Mouse (Mus musculus) myocyte (in vitro differentiated cells): ENCODE measurements at regions not wholly inside any gene's neighbourhood (a gene's known extent, or its start where the extent isn't known, plus 50 kb on each side); places are given as distances from the start of the nearest gene placed in this dataset.

Experiments used
- CEBPB ChIP-seq: IDR thresholded peaks from 2 replicates; pipeline ENCODE4 v1.6.1; 2011; ENCODE audit warnings: mild to moderate bottlenecking, moderate library complexity; ENCODE audit not compliant: poor library complexity, insufficient read depth, severe bottlenecking
- MAX ChIP-seq: IDR thresholded peaks from one replicate; pipeline ENCODE4 v1.6.1; 2011; ENCODE audit warnings: low read depth, mild to moderate bottlenecking, control low read depth
- POLR2A ChIP-seq: IDR thresholded peaks from one replicate; pipeline ENCODE4 v1.6.1; 2011; ENCODE audit warnings: low read depth, mild to moderate bottlenecking, control low read depth, moderate library complexity; ENCODE audit not compliant: insufficient read length
- POLR2AphosphoS2 ChIP-seq: IDR thresholded peaks from one replicate; pipeline ENCODE4 v1.6.1; 2011; ENCODE audit warnings: low read depth, control low read depth; ENCODE audit not compliant: insufficient read length
- TCF12 ChIP-seq: IDR thresholded peaks from one replicate; pipeline ENCODE4 v1.6.1; 2011; ENCODE audit warnings: mild to moderate bottlenecking, control low read depth; ENCODE audit not compliant: poor library complexity, insufficient read depth, severe bottlenecking

DNA sequence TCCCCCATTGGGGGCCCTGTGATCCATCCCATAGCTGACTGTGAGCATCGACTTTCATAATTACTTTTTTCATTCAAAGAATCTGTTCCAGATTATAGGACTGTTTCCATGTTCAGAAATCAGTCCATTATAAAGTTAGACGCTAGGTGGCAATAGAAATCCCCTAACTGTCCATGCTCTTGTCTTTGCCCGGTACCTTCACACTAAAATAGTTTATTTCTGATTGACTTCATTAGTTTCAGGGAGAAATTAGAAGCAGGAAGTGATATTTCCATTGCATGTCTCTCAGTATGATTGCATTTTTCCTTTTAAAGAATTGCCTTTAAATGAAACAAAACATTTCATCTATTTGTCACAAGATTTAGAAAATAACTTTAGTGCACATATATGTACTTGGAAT, 131.7 kb downstream of the Fbxo8 start:
- TF ChIP-seq TCF12: no peak
- no peak for TF ChIP-seq POLR2A
- TF ChIP-seq POLR2AphosphoS2: no peak
- TF ChIP-seq CEBPB: no peak
- TF ChIP-seq MAX: no peak
